Mouse (Mus musculus) left cerebral cortex, postnatal 4 days (tissue): ENCODE measurements around the gene Pigo. TPM values are rescaled to one million over a fixed set of nuclear protein-coding genes. Genes with fewer than 3 reads are reported as not detected.
A peak's percentile ranks its signal among the peaks of the same experiment; 100 is the strongest.
"Not testable (repeated sequence)": the region's sequence is repeated elsewhere in the genome, so short reads cannot be mapped to it uniquely, and the experiment has no call there.

Experiments used
- DNase-seq: peaks from one replicate; pipeline ENCODE4 v3.0.0-alpha.2; 2022
- intact Hi-C: fragments of 180-260 bp; cut with DNase I; formaldehyde crosslinking; loops from one replicate; pipeline ENCODE4 v1.15.1; 2025
- total RNA-seq, 2 experiments: library from RNA; stranded (reverse); gene quantifications; 2 replicates each; pipeline ENCODE4 v1.2.3; 2021

The Pigo gene
- total RNA-seq, 2 experiments from 2014 or later, result 26.5 to 29.5 TPM

GRCm38 (mm10) chr4:43005765-43006164, 19.9 kb downstream of the Pigo start:
- DNase-seq, result no peak
- intact Hi-C loops, result no loop called here

- intact Hi-C loops, result no loop called here
- DNase-seq, result no peak
Measured at GRCm38 (mm10) chr4:43004951-43005350, 20.7 kb downstream of the Pigo start.

- intact Hi-C loops, result no loop called here
- DNase-seq, result no peak
Measured at GRCm38 (mm10) chr4:43002756-43003439, 22.7 kb downstream of the Pigo start.

GRCm38 (mm10) chr4:43001272-43001671, 24.3 kb downstream of the Pigo start:
- DNase-seq, result no peak
- intact Hi-C loops, result no loop called here

- DNase-seq, result peak; percentile 100
Measured at GRCm38 (mm10) chr4:43000141-43000986, 25.3 kb downstream of the Pigo start, which contains the start of gene Vcp. Gene Vcp (minus strand): TSS chr4:43000507.

GRCm38 (mm10) chr4:42999451-43000140, 26.0 kb downstream of the Pigo start:
- intact Hi-C loops, result no loop called here
- DNase-seq, result peak; percentile 70

More at GRCm38 (mm10) chr4:43000141-43000986, 25.3 kb downstream of the Pigo start, which contains the start of gene Vcp:
- intact Hi-C loops, result not testable (repeated sequence)

GRCm38 (mm10) chr4:42998022-42998421, 27.6 kb downstream of the Pigo start:
- no peak for DNase-seq
- intact Hi-C loops, result no loop called here

GRCm38 (mm10) chr4:42988296-42988695, 37.3 kb downstream of the Pigo start:
- intact Hi-C loops, result no loop called here
- DNase-seq, result no peak

GRCm38 (mm10) chr4:42980467-42980866, 45.2 kb downstream of the Pigo start:
- intact Hi-C loops, DNase-seq: not testable (repeated sequence)

- intact Hi-C loops, result no loop called here
- no peak for DNase-seq
Measured at GRCm38 (mm10) chr4:42978062-42978461, 47.6 kb downstream of the Pigo start.

GRCm38 (mm10) chr4:42973868-42974267, 51.8 kb downstream of the Pigo start:
- intact Hi-C loops, result no loop called here
- no peak for DNase-seq

- no peak for DNase-seq
Measured at GRCm38 (mm10) chr4:42972952-42973351, 52.7 kb downstream of the Pigo start.

GRCm38 (mm10) chr4:42969304-42969703, 56.3 kb downstream of the Pigo start, which contains the start of gene 1700022I11Rik:
Gene 1700022I11Rik (plus strand): TSS chr4:42969604.
- no peak for DNase-seq
- intact Hi-C loops, result no loop called here

More at GRCm38 (mm10) chr4:42972952-42973351, 52.7 kb downstream of the Pigo start:
- intact Hi-C loops, result no loop called here

Other genes starting within 250 kb of the Pigo start
- under 1 TPM in 1 of 2 experiments, not detected in 1; 0.16 TPM for gene Fam205a1, start 171.9 kb downstream of the Pigo start, total RNA-seq
- 1 to 10 TPM; 1.4 to 1.7 TPM for gene Gm12394, start 169.0 kb downstream of the Pigo start, total RNA-seq
- gene Fam205c, start 151.6 kb downstream of the Pigo start, total RNA-seq, result 1 to 10 TPM in 1 of 2 experiments, under 1 TPM in 1; 0.42 to 1.3 TPM
- gene Phf24, start 109.2 kb downstream of the Pigo start, total RNA-seq, result 100 to 1,000 TPM; 156 to 162 TPM
- 100 to 1,000 TPM; 152 to 156 TPM for gene Dnajb5, start 76.0 kb downstream of the Pigo start, total RNA-seq
- gene 1700022I11Rik, start 56.2 kb downstream of the Pigo start, total RNA-seq, result not detected
- gene Vcp, start 25.3 kb downstream of the Pigo start, total RNA-seq, result 100 to 1,000 TPM; 244 to 265 TPM
- 10 to 100 TPM; 15.7 to 16.8 TPM for gene Fancg, start 15.3 kb downstream of the Pigo start, total RNA-seq
- 10 to 100 TPM; 90.3 to 94.9 TPM for gene Stoml2, start 5.9 kb upstream of the Pigo start, total RNA-seq
- 10 to 100 TPM; 48.8 to 57.7 TPM for gene Fam214b, start 20.4 kb upstream of the Pigo start, total RNA-seq
- gene Unc13b, start 33.1 kb upstream of the Pigo start, total RNA-seq, result 10 to 100 TPM; 84.4 to 88.2 TPM
- under 1 TPM; 0.26 to 0.34 TPM for gene Atp8b5, start 241.3 kb upstream of the Pigo start, total RNA-seq